Comparison of ENCODE assay signal across 30 mouse cellular contexts in the genomic region with DNA sequence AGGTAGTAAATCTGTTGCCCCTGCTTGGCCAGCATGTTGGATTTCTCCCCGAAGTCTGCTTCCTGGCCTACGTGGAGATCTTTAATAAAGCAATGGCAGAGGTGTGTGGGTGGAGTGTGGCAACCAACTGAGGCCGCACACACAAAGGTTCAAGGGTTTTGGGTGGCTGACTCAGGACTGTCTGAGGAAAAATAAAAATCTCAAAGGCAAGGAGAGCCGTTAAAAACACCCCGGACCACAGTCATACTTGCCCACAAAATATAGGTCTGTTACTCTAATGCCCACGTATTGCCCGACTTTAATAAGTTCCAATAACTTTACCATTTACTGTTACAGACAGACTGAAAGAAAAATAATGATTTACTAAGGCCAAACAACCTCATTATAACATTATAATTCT.
"Had no signal": no experiment of that assay in that cellular context is flagged by ENCODE, and none has a peak within 500 bp of the region (broad histone marks: within the 10 kb centered on the region; RNA-seq: fewer than 3 reads in every experiment).

No protein-coding gene starts in this region.

- H3K4me3 ChIP-seq: left cerebral cortex, adult 2 months; limb, embryonic 12.5 days; limb, embryonic 15.5 days; liver, embryonic 12.5 days; liver, embryonic 13.5 days; liver, embryonic 15.5 days; lung, embryonic 15.5 days; megakaryocyte, embryonic 14.5 days; midbrain, embryonic 10.5 days; midbrain, embryonic 12.5 days; midbrain, embryonic 13.5 days; midbrain, embryonic 15.5 days; myocyte; neural tube, embryonic 12.5 days had no signal

- H3K27ac ChIP-seq: left cerebral cortex, adult 2 months; limb, embryonic 12.5 days; limb, embryonic 15.5 days; liver, embryonic 12.5 days; liver, embryonic 13.5 days; liver, embryonic 14.5 days; liver, embryonic 15.5 days; lung, embryonic 15.5 days; macrophage; midbrain, embryonic 10.5 days; midbrain, embryonic 12.5 days; midbrain, embryonic 13.5 days; midbrain, embryonic 15.5 days; neural tube, embryonic 12.5 days had no signal

- ATAC-seq: liver, embryonic 12.5 days; liver, postnatal 0 days; lung, postnatal 0 days; midbrain, embryonic 13.5 days; midbrain, embryonic 15.5 days; midbrain, embryonic 16.5 days had no signal

- H3K36me3 ChIP-seq: limb, embryonic 12.5 days; limb, embryonic 15.5 days; liver, embryonic 12.5 days; liver, embryonic 13.5 days; liver, embryonic 15.5 days; lung, embryonic 15.5 days; midbrain, embryonic 10.5 days; midbrain, embryonic 12.5 days; midbrain, embryonic 13.5 days; midbrain, embryonic 15.5 days; neural tube, embryonic 12.5 days had no signal

- H3K27me3 ChIP-seq: limb, embryonic 12.5 days; limb, embryonic 15.5 days; liver, embryonic 12.5 days; liver, embryonic 13.5 days; liver, embryonic 15.5 days; lung, embryonic 15.5 days; midbrain, embryonic 12.5 days; midbrain, embryonic 13.5 days; midbrain, embryonic 15.5 days; neural tube, embryonic 12.5 days had no signal

- H3K4me1 ChIP-seq: limb, embryonic 12.5 days; liver, embryonic 12.5 days; liver, embryonic 13.5 days; liver, embryonic 15.5 days; lung, embryonic 15.5 days; megakaryocyte, embryonic 14.5 days; midbrain, embryonic 10.5 days; midbrain, embryonic 12.5 days; midbrain, embryonic 13.5 days; midbrain, embryonic 15.5 days; neural tube, embryonic 12.5 days had no signal

- DNase-seq: left cerebral cortex, postnatal 4 days; liver; liver, embryonic 13.5 days; liver, postnatal 0 days; lung, adult 18-20 months; lung, adult 2 months; lung, embryonic 14.5 days; lung, postnatal 10 days; lung, postnatal 14 days; lung, postnatal 4 days; midbrain, embryonic 14.5 days had no signal

- H3K9ac ChIP-seq: limb, embryonic 12.5 days; limb, embryonic 15.5 days; liver, embryonic 12.5 days; liver, embryonic 13.5 days; liver, embryonic 14.5 days; liver, embryonic 15.5 days; liver, postnatal 0 days; lung, embryonic 14.5 days; lung, embryonic 15.5 days; midbrain, embryonic 12.5 days; midbrain, embryonic 13.5 days; midbrain, embryonic 15.5 days; neural tube, embryonic 12.5 days had no signal

- H3K4me2 ChIP-seq: limb, embryonic 12.5 days; limb, embryonic 15.5 days; liver, embryonic 11.5 days; liver, embryonic 12.5 days; liver, embryonic 13.5 days; liver, embryonic 15.5 days; lung, embryonic 14.5 days; lung, embryonic 15.5 days; midbrain, embryonic 11.5 days; midbrain, embryonic 12.5 days; midbrain, embryonic 13.5 days; midbrain, embryonic 15.5 days; neural tube, embryonic 12.5 days had no signal

- H3K9me3 ChIP-seq: limb, embryonic 12.5 days; limb, embryonic 15.5 days; liver, embryonic 12.5 days; liver, embryonic 13.5 days; liver, embryonic 15.5 days; lung, embryonic 15.5 days; midbrain, embryonic 10.5 days; midbrain, embryonic 12.5 days; midbrain, embryonic 13.5 days; midbrain, embryonic 15.5 days; neural tube, embryonic 12.5 days had no signal
